Mouse (Mus musculus): Measurements from ENCODE around the gene Nhp2. TPM values are rescaled to one million over a fixed set of nuclear protein-coding genes. Genes with fewer than 3 reads are reported as not detected.
A peak's percentile ranks its signal among the peaks of the same experiment; 100 is the strongest.

Gene Nhp2
- total and polyA plus RNA-seq, 2 experiments from 2014 or later, result 43.9 to 105 TPM

- Histone ChIP-seq H3K9me3 (ENCODE audit: low read length) (no peaks in the 10 kb centered on the region), H3K27me3 (ENCODE audit: insufficient read depth, low read length) (no peaks in the 10 kb centered on the region), H3K4me1 (ENCODE audit: insufficient read depth, low read length) (peaks cover 4% of the 10 kb centered on the region; the same call in 1 of the 2 replicates), H3K36me3 (ENCODE audit: insufficient read depth, low read length) (no peaks in the 10 kb centered on the region), H3K4me3 (ENCODE audit: low read length) (peak within 1 kb of the TSS; percentile 72), H3K9ac (replicated peaks; ENCODE audit: low read length) (peak within 1 kb of the TSS; percentile 81), H3K4me2 (ENCODE audit: low read depth, low read length) (peak within 1 kb of the TSS; percentile 85), H3K27ac (peak within 1 kb of the TSS; percentile 56; the same call in 1 of the 2 replicates)
- WGBS, result 2% methylated on average over 56 of the region's 70 CpGs
- DNase-seq (ENCODE audit: low spot score) (peak; percentile 73), ATAC-seq (peak; percentile 69)
- TF ChIP-seq CTCF (IDR thresholded peaks at IDR 0.05; ENCODE audit: low read depth), result no peak
Measured at GRCm38 (mm10) chr11:51650691-51651515, 31.4 kb downstream of the Nhp2 start, which contains the start of the genes N4bp3 and D930048N14Rik. TSS of gene N4bp3 (minus strand) at chr11:51650842. TSS of gene D930048N14Rik (plus strand) at chr11:51650954.

- no peaks in the 10 kb centered on the region for H3K27me3 ChIP-seq (ENCODE audit: insufficient read depth, low read length)
- 0 out of 2 replicates have a peak, but pooled peaks have one; percentile 2 for TF ChIP-seq CTCF (IDR thresholded peaks at IDR 0.05; ENCODE audit: low read depth)
- H3K4me1 ChIP-seq (ENCODE audit: insufficient read depth, low read length), result peaks cover 4% of the 10 kb centered on the region; the same call in 1 of the 2 replicates
- H3K9me3 ChIP-seq (ENCODE audit: low read length), result no peaks in the 10 kb centered on the region
- H3K27ac ChIP-seq, result no peak overlapping the region
- no peak overlapping the region for H3K9ac ChIP-seq (replicated peaks; ENCODE audit: low read length)
- no peak overlapping the region for H3K4me2 ChIP-seq (ENCODE audit: low read depth, low read length)
- no peak overlapping the region for H3K4me3 ChIP-seq (ENCODE audit: low read length)
- 92% methylated on average over 4 of the region's 4 CpGs for WGBS
- no peaks in the 10 kb centered on the region for H3K36me3 ChIP-seq (ENCODE audit: insufficient read depth, low read length)
- no peak for ATAC-seq
- DNase-seq (ENCODE audit: low spot score), result no peak
Measured at GRCm38 (mm10) chr11:51652889-51653418, 33.4 kb downstream of the Nhp2 start.

DNA sequence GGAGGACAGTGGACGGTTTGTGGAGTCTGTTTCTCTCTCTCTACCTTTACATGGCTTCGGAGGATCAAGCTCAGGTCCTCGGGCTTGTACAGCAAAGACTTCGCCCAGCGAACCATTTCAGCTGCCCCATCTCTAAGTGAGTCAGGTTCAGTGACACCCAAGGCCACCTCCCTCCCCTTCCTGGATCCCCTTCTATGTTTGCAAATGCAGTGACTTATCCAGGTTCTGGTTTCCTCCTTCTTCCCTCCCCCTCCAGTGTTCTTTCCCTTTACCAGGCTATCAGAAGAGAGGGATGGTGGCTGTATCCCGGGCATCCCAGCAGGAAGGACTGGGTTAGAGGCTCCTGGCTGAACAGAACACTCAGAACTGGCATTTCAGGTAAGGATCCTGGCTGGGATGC, 34.2 kb downstream of the Nhp2 start:
- Histone ChIP-seq H3K27me3 (ENCODE audit: insufficient read depth, low read length) (no peaks in the 10 kb centered on the region), H3K4me2 (ENCODE audit: low read depth, low read length) (no peak overlapping the region), H3K4me3 (ENCODE audit: low read length) (no peak overlapping the region), H3K9ac (replicated peaks; ENCODE audit: low read length) (no peak overlapping the region), H3K36me3 (ENCODE audit: insufficient read depth, low read length) (no peaks in the 10 kb centered on the region), H3K9me3 (ENCODE audit: low read length) (no peaks in the 10 kb centered on the region), H3K27ac (no peak overlapping the region), H3K4me1 (ENCODE audit: insufficient read depth, low read length) (peaks cover 4% of the 10 kb centered on the region; the same call in 1 of the 2 replicates)
- WGBS, result 87% methylated on average over 6 of the region's 6 CpGs
- no peak for ATAC-seq
- DNase-seq (ENCODE audit: low spot score), result no peak
- TF ChIP-seq CTCF (IDR thresholded peaks at IDR 0.05; ENCODE audit: low read depth), result no peak

DNA sequence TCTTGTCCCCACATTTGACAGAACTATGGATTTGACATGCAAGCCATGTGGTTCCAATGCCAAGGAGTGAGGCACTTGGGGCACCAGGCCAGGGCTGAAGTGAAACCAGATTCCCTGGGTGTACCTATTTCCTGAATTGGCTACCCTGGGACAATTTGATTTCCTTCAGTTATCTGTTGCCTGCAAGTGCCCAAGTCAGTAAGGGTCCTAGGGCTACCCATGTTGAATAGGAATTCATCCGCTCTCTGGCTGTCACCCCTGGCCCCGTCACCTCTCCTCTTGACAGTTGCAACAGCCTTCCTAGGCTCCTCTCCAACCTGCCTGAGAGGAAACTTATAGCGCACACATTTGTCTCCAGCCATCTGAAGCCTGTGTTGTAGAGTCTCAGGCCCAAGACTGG, 35.4 kb downstream of the Nhp2 start:
- Histone ChIP-seq H3K4me2 (ENCODE audit: low read depth, low read length) (no peak overlapping the region), H3K9ac (replicated peaks; ENCODE audit: low read length) (no peak overlapping the region), H3K4me1 (ENCODE audit: insufficient read depth, low read length) (peaks cover under 1% of the 10 kb centered on the region; the same call in 1 of the 2 replicates), H3K9me3 (ENCODE audit: low read length) (no peaks in the 10 kb centered on the region), H3K27ac (no peak overlapping the region), H3K4me3 (ENCODE audit: low read length) (no peak overlapping the region), H3K36me3 (ENCODE audit: insufficient read depth, low read length) (no peaks in the 10 kb centered on the region), H3K27me3 (ENCODE audit: insufficient read depth, low read length) (no peaks in the 10 kb centered on the region)
- ATAC-seq (no peak), DNase-seq (ENCODE audit: low spot score) (no peak)
- WGBS, result 89% methylated on average over 3 of the region's 3 CpGs
- no peak for TF ChIP-seq CTCF (IDR thresholded peaks at IDR 0.05; ENCODE audit: low read depth)

- no peaks in the 10 kb centered on the region for H3K4me1 ChIP-seq (ENCODE audit: insufficient read depth, low read length)
- ATAC-seq (no peak), DNase-seq (ENCODE audit: low spot score) (no peak)
- TF ChIP-seq CTCF (IDR thresholded peaks at IDR 0.05; ENCODE audit: low read depth), result no peak
- WGBS, result 83% methylated on average over 10 of the region's 10 CpGs
- no peaks in the 10 kb centered on the region for H3K9me3 ChIP-seq (ENCODE audit: low read length)
- H3K27me3 ChIP-seq (ENCODE audit: insufficient read depth, low read length), result no peaks in the 10 kb centered on the region
- H3K4me2 ChIP-seq (ENCODE audit: low read depth, low read length), result no peak overlapping the region
- H3K36me3 ChIP-seq (ENCODE audit: insufficient read depth, low read length), result no peaks in the 10 kb centered on the region
- no peak overlapping the region for H3K27ac ChIP-seq
- H3K9ac ChIP-seq (replicated peaks; ENCODE audit: low read length), result no peak overlapping the region
- H3K4me3 ChIP-seq (ENCODE audit: low read length), result no peak overlapping the region
Measured at GRCm38 (mm10) chr11:51656798-51657521, 37.4 kb downstream of the Nhp2 start.

DNA sequence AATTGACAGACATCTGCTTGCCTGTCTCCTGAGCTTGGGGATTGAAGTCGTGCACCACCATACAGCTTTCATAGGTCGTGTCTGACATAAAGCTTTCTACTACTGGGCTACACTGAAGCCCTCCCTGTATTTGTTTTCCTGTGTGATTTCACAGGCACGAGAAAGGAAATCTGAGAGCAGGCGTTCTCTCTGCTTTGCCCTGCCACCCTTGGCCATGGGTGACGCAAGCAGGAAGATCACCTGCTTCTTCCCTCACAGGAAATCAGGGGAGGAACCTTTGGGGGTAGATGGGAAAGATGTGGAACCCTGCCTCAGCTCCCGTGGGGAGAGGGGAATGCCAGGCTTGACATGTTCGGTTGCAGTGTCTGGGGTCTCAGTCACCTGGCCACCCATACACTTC, 38.8 kb downstream of the Nhp2 start:
- no peak for ATAC-seq
- Histone ChIP-seq H3K9ac (replicated peaks; ENCODE audit: low read length) (no peak overlapping the region), H3K9me3 (ENCODE audit: low read length) (no peaks in the 10 kb centered on the region), H3K4me2 (ENCODE audit: low read depth, low read length) (no peak overlapping the region), H3K4me3 (ENCODE audit: low read length) (no peak overlapping the region), H3K4me1 (ENCODE audit: insufficient read depth, low read length) (no peaks in the 10 kb centered on the region), H3K36me3 (ENCODE audit: insufficient read depth, low read length) (no peaks in the 10 kb centered on the region), H3K27ac (no peak overlapping the region), H3K27me3 (ENCODE audit: insufficient read depth, low read length) (no peaks in the 10 kb centered on the region)
- 62% methylated on average over 7 of the region's 7 CpGs for WGBS
- no peak for DNase-seq (ENCODE audit: low spot score)
- TF ChIP-seq CTCF (IDR thresholded peaks at IDR 0.05; ENCODE audit: low read depth), result no peak
